In genomic region chr5:136482434-136482833, GRCm38 (mm10) we compare ENCODE assay signal across 17 mouse cellular contexts.
DNase-seq lines count a peak whose midpoint lies in the region; ATAC-seq and TF ChIP-seq lines count a peak whose summit lies in the region.
"Had no signal": no experiment of that assay in that cellular context is flagged by ENCODE, and none has a peak within 500 bp of the region (broad histone marks: within the 10 kb centered on the region; RNA-seq: fewer than 3 reads in every experiment).

No protein-coding gene starts in this region.

- 57% methylated on average over 1 of the region's 1 CpGs for WGBS in forebrain, postnatal 0 days
- 94% methylated on average over 1 of the region's 1 CpGs for WGBS in forebrain, embryonic 13.5 days

- no peak overlapping the region for H3K4me2 ChIP-seq in forebrain, postnatal 0 days (ENCODE audit: low read depth)
- H3K4me2 ChIP-seq in forebrain, embryonic 13.5 days, result no peak overlapping the region
- H3K4me2 ChIP-seq: heart, embryonic 15.5 days; limb, embryonic 15.5 days; lung, embryonic 14.5 days; stomach, embryonic 15.5 days had no signal

- H3K27me3 ChIP-seq in forebrain, postnatal 0 days (ENCODE audit: insufficient read depth, low read length), result no peaks in the 10 kb centered on the region
- no peaks in the 10 kb centered on the region for H3K27me3 ChIP-seq in forebrain, embryonic 13.5 days
- H3K27me3 ChIP-seq: heart, embryonic 15.5 days; stomach, embryonic 15.5 days had no signal

- no peak for TF ChIP-seq CTCF in forebrain, postnatal 0 days (IDR thresholded peaks at IDR 0.05; ENCODE audit: low read depth)

- DNase-seq in forebrain, postnatal 0 days, result peak; percentile 21
- peak; percentile 80 for DNase-seq in brain, adult 2 months (ENCODE audit: low read depth, low spot score)
- DNase-seq in kidney, adult 18-20 months, result no peak
- DNase-seq in ovary, adult 18-20 months (ENCODE audit: low spot score), result no peak
- DNase-seq in layer of hippocampus, adult 9-10 months (ENCODE audit: low spot score), result no peak
- DNase-seq: heart, adult 2 months; kidney, adult 8-10 months; kidney, postnatal 25 days; lung, embryonic 14.5 days; lung, postnatal 4 days; thymus, postnatal 14 days had no signal

- no peak overlapping the region for H3K27ac ChIP-seq in forebrain, postnatal 0 days (ENCODE audit: low read depth, low read length)
- H3K27ac ChIP-seq in forebrain, embryonic 13.5 days, result no peak overlapping the region
- H3K27ac ChIP-seq: heart, adult 2 months; heart, embryonic 15.5 days; limb, embryonic 15.5 days; stomach, embryonic 15.5 days had no signal

- no peak for ATAC-seq in forebrain, postnatal 0 days
- ATAC-seq in forebrain, embryonic 13.5 days, result no peak
- ATAC-seq in common myeloid progenitor, adult 5-6 weeks (replicated peaks; ENCODE audit: low read depth, poor library complexity, severe bottlenecking), result peak; percentile 83
- ATAC-seq in monocyte, adult 5-6 weeks (replicated peaks; ENCODE audit: insufficient number of reproducible peaks, low FRiP score, low TSS enrichment, poor library complexity, severe bottlenecking), result peak; percentile 71

- H3K36me3 ChIP-seq in forebrain, postnatal 0 days (ENCODE audit: insufficient read depth), result no peaks in the 10 kb centered on the region
- peaks cover 33% of the 10 kb centered on the region for H3K36me3 ChIP-seq in forebrain, embryonic 13.5 days (ENCODE audit: poor library complexity, severe bottlenecking)

- no peak overlapping the region for H3K4me3 ChIP-seq in forebrain, postnatal 0 days (ENCODE audit: low read depth, low read length)
- H3K4me3 ChIP-seq in forebrain, embryonic 13.5 days, result no peak overlapping the region
- H3K4me3 ChIP-seq: heart, adult 2 months; heart, embryonic 15.5 days; limb, embryonic 15.5 days; stomach, embryonic 15.5 days had no signal

- H3K9me3 ChIP-seq in forebrain, postnatal 0 days (ENCODE audit: low read length), result no peaks in the 10 kb centered on the region
- H3K9me3 ChIP-seq in forebrain, embryonic 13.5 days (replicated peaks), result no peaks in the 10 kb centered on the region
- H3K9me3 ChIP-seq: heart, embryonic 15.5 days; limb, embryonic 15.5 days; stomach, embryonic 15.5 days had no signal

- H3K4me1 ChIP-seq in forebrain, postnatal 0 days (ENCODE audit: insufficient read depth), result no peaks in the 10 kb centered on the region
- H3K4me1 ChIP-seq in forebrain, embryonic 13.5 days, result 0 out of 2 replicates have a peak, but pooled peaks cover 9% of the 10 kb centered on the region
- H3K4me1 ChIP-seq: limb, embryonic 15.5 days had no signal

- H3K9ac ChIP-seq in forebrain, postnatal 0 days, result no peak overlapping the region
- H3K9ac ChIP-seq in forebrain, embryonic 13.5 days, result no peak overlapping the region
- H3K9ac ChIP-seq: heart, embryonic 15.5 days; limb, embryonic 15.5 days; lung, embryonic 14.5 days; stomach, embryonic 15.5 days had no signal

Comparison
In these comparisons a context has a peak if more than half of its experiments do, and no peak if none do; other contexts are left out.
1. ATAC-seq: peak in common myeloid progenitor, adult 5-6 weeks (single experiment) and monocyte, adult 5-6 weeks (single experiment); none in forebrain, postnatal 0 days (single experiment) and forebrain, embryonic 13.5 days (single experiment).
2. DNase-seq: peak in forebrain, postnatal 0 days (single experiment) and brain, adult 2 months (single experiment); none in kidney, adult 18-20 months (single experiment), ovary, adult 18-20 months (single experiment) and layer of hippocampus, adult 9-10 months (single experiment).